ENCODE assay signal across 28 mouse cellular contexts in the genomic region with DNA sequence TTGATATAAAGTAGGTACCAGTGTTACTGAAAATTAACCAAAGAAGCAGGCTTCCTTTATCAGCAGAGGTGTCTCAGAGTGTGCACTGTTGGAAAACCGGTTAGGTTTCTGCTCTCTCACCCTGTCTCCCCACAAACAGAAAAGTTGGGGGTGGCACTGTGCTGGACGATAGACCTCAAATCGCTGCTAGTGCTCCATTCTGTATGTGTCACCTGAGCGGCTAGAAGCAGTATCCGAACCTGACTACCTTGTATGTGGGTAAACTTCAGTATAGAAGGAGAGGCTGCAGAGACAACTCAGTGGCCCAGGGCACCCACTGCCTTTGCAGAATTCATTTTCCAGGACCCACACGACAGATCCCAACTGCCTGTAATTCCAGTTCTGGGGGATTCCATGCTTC. TPM values are rescaled to one million over a fixed set of nuclear protein-coding genes. Genes with fewer than 3 reads are reported as not detected.
"Had no signal": no experiment of that assay in that cellular context is flagged by ENCODE, and none has a peak within 500 bp of the region (broad histone marks: within the 10 kb centered on the region; RNA-seq: fewer than 3 reads in every experiment).

No protein-coding gene starts in this region.

- H3K27ac ChIP-seq: heart, embryonic 15.5 days; hindbrain, embryonic 13.5 days; hindbrain, embryonic 15.5 days; hindbrain, postnatal 0 days; kidney, embryonic 15.5 days; kidney, postnatal 0 days had no signal

- DNase-seq: forebrain, postnatal 0 days; gastrocnemius, postnatal 14 days; gastrocnemius, postnatal 36 days; heart, adult 18-20 months; heart, postnatal 14 days; heart, postnatal 36 days; kidney, adult 11 months; kidney, adult 2 months; kidney, adult 9 months; kidney, postnatal 14 days; kidney, postnatal 36 days; layer of hippocampus, adult 9-11 months; layer of hippocampus, postnatal 36 days; left cerebral cortex, postnatal 4 days had no signal

- H3K9me3 ChIP-seq: heart, embryonic 13.5 days; heart, embryonic 15.5 days; hindbrain, embryonic 13.5 days; hindbrain, embryonic 15.5 days; kidney, embryonic 15.5 days; limb, embryonic 15.5 days had no signal

- H3K9ac ChIP-seq: forebrain, postnatal 0 days; heart, embryonic 13.5 days; heart, embryonic 15.5 days; hindbrain, embryonic 13.5 days; hindbrain, embryonic 15.5 days; kidney, embryonic 15.5 days; limb, embryonic 13.5 days; limb, embryonic 15.5 days had no signal

- ATAC-seq: forebrain, postnatal 0 days; hindbrain, postnatal 0 days; intestine, embryonic 16.5 days had no signal

- H3K4me2 ChIP-seq: heart, embryonic 15.5 days; hindbrain, embryonic 13.5 days; hindbrain, embryonic 15.5 days; kidney, embryonic 15.5 days; limb, embryonic 15.5 days had no signal

- H3K4me1 ChIP-seq: hindbrain, embryonic 13.5 days; hindbrain, embryonic 15.5 days had no signal

- H3K36me3 ChIP-seq: heart, embryonic 13.5 days; heart, embryonic 15.5 days; hindbrain, embryonic 13.5 days; hindbrain, embryonic 15.5 days; kidney, embryonic 15.5 days; limb, embryonic 13.5 days; limb, embryonic 15.5 days had no signal

- H3K4me3 ChIP-seq: heart, embryonic 13.5 days; heart, embryonic 15.5 days; hindbrain, embryonic 13.5 days; hindbrain, embryonic 15.5 days; kidney, embryonic 15.5 days; limb, embryonic 15.5 days had no signal

RNA-seq across cellular contexts. Expression of gene Tbx5, which starts 23.8 kb away (rescaled TPM):
- polyA plus RNA-seq: forebrain, postnatal 0 days; hindbrain, embryonic 11.5 days; hindbrain, embryonic 13.5 days; intestine, embryonic 14.5 days; intestine, embryonic 16.5 days; kidney, postnatal 0 days; large intestine, adult 2 months; liver, adult 2 months had no signal
